Mouse (Mus musculus): ENCODE data around the gene Cox16.

Gene Cox16

DNA sequence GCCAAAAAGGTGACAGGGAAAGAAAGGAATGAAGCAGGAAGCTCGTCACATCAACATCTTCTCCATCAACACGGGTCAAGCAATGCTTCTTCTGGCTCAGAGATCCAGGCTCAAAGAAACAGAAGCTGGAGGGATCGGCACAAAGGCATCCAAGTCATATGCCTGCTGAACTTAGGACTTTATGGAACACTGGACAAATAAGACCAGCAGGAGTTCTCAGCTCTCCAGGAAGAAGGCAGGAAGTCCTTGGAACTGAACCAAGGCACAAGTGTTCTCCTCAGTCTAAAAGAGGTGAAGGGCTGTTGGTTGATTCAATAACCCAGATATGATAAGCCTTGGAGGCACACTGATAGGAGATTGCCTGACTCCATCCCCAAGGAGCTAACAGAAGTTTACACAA is 159.9 kb downstream of the Cox16 start:
- ATAC-seq (ENCODE audit: low TSS enrichment), result no peak

DNA sequence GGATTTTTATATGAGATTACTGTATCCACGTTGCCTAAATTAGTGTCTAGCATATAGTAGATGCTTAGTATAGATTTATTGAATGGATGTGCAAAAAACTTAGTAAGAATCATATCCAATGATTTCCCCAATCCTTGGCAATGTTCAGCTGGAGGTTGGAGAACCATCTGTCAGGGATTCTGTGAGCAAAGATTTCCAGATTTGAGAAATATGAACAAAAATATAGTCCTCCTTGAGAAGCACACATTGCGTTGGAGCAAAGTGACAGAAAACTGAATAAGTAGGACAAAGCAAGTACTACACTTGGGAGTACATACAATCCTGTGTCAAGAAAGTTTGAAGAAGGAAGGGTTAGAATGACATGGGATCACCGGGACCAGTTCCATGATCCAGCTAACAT is 160.8 kb downstream of the Cox16 start:
- peak; percentile 94 for ATAC-seq (ENCODE audit: low TSS enrichment)

DNA sequence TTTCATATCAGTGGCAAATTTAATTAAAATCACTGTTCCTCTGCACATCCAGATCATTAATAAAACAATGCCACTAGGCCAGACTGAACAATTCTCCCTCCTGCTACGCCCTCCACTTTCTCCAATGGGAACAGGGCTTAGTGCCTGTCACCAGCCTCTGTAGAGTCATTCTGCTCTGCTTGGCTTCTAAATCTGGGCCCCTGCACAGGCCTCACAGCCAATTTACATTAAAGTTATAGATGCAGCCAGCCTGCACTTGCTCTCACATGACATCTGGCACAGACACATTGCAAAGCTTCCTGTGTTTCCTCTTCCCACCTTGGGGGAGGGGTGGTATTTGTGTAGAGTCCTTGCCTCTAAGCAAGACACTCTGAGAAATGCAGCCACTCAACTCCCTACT is 163.9 kb downstream of the Cox16 start:
- no peak for ATAC-seq (ENCODE audit: low TSS enrichment)

GRCm38 (mm10) chr12:81317811-81318210 is 167.1 kb downstream of the Cox16 start:
- no peak for ATAC-seq (ENCODE audit: low TSS enrichment)

- ATAC-seq (ENCODE audit: low TSS enrichment), result peak; percentile 31; the same call in 1 of the 2 replicates
Measured at GRCm38 (mm10) chr12:81315953-81316352, 169.0 kb downstream of the Cox16 start.
